Mouse (Mus musculus) embryo, embryonic 10 days (tissue): ENCODE measurements at regions not wholly inside any gene's neighbourhood (a gene's known extent, or its start where the extent isn't known, plus 50 kb on each side); places are given as distances from the start of the nearest gene placed in this dataset.
A peak's percentile ranks its signal among the peaks of the same experiment; 100 is the strongest.

ENCODE experiments used
- DNase-seq: peaks from one replicate; pipeline ENCODE4 v3.0.0-alpha.2; 2015; ENCODE audit warnings: low spot score

DNA sequence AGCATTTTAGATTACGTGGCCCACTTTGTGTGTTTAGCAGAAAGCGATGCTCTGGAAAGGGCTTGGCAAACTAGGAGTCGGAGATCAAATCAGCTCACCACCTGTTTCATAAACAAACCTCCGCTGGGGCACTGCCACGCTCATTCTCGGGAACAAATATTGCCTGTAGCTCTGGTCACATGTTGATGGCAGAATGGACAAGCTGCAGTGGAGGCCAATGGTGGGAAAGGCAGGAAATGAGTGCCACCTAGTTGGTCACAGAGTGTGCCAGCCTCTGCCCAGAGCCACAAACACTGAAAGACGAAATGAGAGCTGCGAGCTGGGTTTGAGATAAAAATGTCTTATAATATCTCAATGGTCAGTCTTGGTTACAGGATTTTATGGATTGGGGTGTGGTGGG lies 259.2 kb upstream of the Csf3r start:
- no peak for DNase-seq

DNA sequence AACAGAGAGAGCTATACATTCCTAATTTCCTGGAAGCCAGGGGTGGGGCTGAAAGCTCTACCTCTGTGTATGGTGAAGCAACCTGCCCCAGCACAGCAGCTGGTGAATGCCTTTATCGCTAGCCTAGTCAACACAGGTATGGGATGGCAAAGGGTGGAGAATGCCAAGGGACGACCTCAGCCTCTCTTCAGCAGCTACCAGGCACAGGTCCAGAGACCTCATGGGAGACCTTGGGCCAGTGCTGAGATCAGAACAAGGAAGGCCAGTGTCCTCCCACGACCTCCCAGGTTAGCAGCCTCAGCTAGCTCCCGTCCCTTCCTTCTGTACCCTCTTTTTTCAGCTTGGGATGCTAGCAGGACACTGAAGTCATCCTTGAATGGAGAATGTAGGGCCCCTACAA lies 247.2 kb upstream of the Csf3r start:
- DNase-seq: no peak

GRCm38 (mm10) chr4:125780113-125780512 lies 244.2 kb upstream of the Csf3r start:
- DNase-seq: peak; percentile 21

DNA sequence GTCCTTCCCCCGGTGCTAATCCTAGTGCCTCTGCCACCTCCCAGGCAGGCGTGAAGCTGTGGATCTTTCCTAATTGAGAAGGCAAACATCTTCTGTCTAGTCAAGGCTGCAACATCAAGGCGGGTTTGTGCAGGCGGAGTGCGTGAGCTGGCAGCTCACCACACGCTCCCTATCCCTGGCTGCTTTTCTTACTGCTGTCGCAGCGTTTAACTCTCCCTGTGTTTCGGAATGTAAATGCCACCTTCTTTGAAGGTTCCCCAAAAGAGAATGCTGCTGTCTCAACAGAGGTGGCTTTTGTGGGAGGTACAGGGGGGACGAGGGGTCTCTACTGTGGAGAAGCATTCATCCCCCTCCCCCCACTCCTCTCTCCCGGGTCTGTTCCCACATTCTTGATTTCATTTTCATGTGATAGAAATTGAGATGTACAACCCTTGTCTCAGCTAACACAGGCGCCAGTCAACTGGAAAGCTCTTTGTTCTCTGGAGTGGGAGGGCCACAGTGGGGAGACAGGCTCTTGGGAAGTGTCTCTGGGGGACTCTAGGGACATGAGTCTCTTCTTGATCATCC lies 243.3 kb upstream of the Csf3r start:
- peak; percentile 36 for DNase-seq

- no peak for DNase-seq
Measured at GRCm38 (mm10) chr4:125782346-125782745, 242.0 kb upstream of the Csf3r start.

DNA sequence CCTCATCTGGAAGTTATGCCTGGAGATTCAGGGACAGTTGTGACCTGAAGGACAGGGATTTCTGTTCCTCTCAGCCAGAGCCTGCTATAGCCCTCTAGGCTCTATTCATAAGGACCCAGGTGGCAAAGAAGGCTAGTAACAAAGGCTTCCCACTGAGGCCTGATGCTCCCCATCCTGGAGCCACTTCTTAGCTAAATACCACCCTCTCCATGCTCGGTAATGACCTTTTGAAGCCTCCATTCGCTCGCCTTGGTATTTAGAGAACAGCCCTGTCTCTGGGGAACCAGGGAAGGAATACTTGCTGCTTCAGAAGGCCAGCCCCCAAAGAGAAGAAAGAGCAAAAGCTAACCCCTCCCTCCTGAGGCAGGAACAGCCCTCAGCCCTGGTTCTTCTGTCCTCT lies 238.3 kb upstream of the Csf3r start:
- DNase-seq: no peak

GRCm38 (mm10) chr4:125794679-125795078 lies 229.7 kb upstream of the Csf3r start:
- DNase-seq: no peak

GRCm38 (mm10) chr4:125807923-125808322 lies 216.4 kb upstream of the Csf3r start:
- no peak for DNase-seq

GRCm38 (mm10) chr4:125809446-125810108 lies 214.8 kb upstream of the Csf3r start:
- DNase-seq: peak; percentile 67

DNA sequence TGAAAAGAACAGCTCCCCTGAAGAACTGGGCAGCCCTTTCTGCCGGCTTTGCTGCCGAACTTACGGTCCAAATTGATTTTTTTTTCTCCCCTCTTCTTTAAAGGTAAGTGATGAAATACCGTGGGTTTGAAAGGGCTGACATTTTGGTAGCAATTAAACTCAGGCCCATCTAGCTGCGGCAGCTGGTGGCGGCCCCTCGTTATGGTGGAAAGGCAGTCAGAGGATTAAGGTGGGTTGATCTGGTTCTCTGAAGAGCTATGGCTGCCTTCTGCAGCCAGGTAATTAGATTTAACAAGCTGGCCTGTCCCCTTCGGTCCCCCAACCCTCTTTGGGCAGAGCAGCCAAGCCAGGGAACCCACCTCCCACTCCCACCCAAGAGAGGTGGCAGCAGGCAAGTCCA lies 214.1 kb upstream of the Csf3r start:
- DNase-seq: no peak

- no peak for DNase-seq
Measured at GRCm38 (mm10) chr4:125814311-125814710, 210.0 kb upstream of the Csf3r start.

- DNase-seq: peak; percentile 38
Measured at GRCm38 (mm10) chr4:125815276-125815675, 209.1 kb upstream of the Csf3r start.

GRCm38 (mm10) chr4:125824525-125824924 lies 199.8 kb upstream of the Csf3r start:
- no peak for DNase-seq

GRCm38 (mm10) chr4:125826416-125826815 lies 197.9 kb upstream of the Csf3r start:
- DNase-seq: no peak

GRCm38 (mm10) chr4:125835250-125835649 lies 189.1 kb upstream of the Csf3r start:
- peak; percentile 93 for DNase-seq

GRCm38 (mm10) chr4:125847568-125847967 lies 176.8 kb upstream of the Csf3r start:
- no peak for DNase-seq

GRCm38 (mm10) chr4:125850300-125850699 lies 174.1 kb upstream of the Csf3r start:
- peak; percentile 73 for DNase-seq

DNA sequence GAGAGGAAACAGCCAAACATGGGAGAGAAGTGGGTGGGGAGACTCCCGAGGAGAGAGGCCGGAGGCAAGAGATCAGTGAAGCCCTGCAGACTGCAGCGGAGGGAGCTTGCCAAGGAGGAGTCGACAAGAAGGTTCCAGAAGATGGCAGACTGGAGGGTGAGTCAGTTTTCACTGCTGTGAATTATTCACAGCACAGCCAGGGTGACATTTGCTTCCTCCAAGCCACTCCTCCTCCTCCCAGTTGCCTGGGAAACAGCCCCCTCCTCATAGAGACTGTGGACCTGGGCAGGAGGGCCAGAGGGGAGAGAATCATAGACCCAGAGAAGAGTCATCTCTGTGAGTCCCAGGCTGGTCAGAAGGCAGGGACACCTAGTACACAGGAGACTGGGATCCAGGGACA lies 171.8 kb upstream of the Csf3r start:
- DNase-seq: no peak

- peak; percentile 13 for DNase-seq
Measured at GRCm38 (mm10) chr4:125855983-125856591, 168.3 kb upstream of the Csf3r start.

- no peak for DNase-seq
Measured at GRCm38 (mm10) chr4:125856781-125857180, 167.6 kb upstream of the Csf3r start.

DNA sequence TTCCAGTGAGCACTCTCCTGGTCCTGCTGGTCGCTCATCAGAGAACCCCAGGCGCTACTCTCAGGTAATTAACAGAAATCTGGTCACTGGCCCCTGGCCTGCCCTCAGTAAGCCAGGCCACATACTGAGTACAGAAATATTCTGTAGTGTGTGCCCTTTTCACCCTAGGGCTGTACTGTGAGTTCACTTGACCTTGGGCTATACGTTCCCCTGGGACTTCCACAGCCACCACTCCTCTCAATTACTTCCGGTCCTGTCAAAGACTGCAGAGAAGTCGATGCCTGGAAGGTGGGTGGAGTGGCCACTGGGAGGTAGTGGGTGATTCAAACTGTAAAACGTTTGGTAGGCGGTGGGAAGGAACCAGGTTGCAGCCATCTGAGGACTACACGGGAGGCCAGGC lies 159.3 kb upstream of the Csf3r start:
- DNase-seq: no peak

GRCm38 (mm10) chr4:125865728-125866127 lies 158.6 kb upstream of the Csf3r start:
- no peak for DNase-seq

DNA sequence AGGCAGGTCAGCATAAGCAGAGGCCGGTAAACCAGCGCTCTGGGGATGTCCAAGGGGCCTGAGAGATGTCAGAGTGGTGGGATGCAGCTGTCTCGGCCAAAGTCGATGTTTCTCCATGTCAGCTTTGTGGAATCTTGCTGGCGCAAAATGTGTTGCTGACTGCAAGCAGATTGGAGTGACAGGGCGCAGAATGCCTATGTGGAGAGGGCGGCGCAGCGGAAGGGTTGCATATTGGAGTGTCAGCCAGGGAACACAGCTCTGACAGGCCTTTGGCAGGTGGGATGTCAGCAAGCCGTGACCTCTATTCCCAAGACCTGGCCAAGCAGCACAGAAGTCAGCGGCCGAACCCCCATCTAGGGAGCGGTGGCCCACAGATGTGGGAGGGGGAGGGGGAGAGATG lies 153.1 kb upstream of the Csf3r start:
- DNase-seq: no peak

DNA sequence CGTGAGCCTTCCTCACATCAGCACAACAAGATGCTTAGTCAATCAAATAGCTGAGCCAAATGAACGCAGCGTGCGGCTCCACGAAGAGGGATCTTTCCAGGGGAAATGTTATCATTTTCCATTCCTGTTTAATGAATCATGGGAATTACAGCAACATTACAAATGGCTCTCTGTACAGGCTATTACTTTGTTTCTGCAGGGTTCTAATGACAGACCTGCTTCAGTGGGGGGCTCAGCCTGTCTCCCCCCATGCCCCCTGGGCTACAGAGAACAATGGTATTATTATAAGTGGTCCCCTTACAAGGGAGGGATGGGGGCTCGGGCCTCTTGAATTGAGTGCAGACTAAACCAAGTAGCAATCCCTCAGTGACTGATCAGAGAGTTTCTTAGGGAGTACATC lies 144.3 kb upstream of the Csf3r start:
- no peak for DNase-seq
